23 mouse cellular contexts compared by ENCODE assay signal in genomic region chr1:60661857-60662256, GRCm38 (mm10). TPM values are rescaled to one million over a fixed set of nuclear protein-coding genes. Genes with fewer than 3 reads are reported as not detected.
DNase-seq lines count a peak whose midpoint lies in the region; ATAC-seq and TF ChIP-seq lines count a peak whose summit lies in the region.
"Had no signal": no experiment of that assay in that cellular context is flagged by ENCODE, and none has a peak within 500 bp of the region (broad histone marks: within the 10 kb centered on the region; RNA-seq: fewer than 3 reads in every experiment).

No protein-coding gene starts in this region.

- no peak overlapping the region for H3K4me2 ChIP-seq in heart, embryonic 15.5 days
- H3K4me2 ChIP-seq in intestine, embryonic 16.5 days (ENCODE audit: low read depth, low read length) = no peak overlapping the region
- H3K4me2 ChIP-seq: hindbrain, embryonic 13.5 days; limb, embryonic 13.5 days; liver, embryonic 15.5 days; lung, embryonic 15.5 days; midbrain, embryonic 11.5 days had no signal

- no peak overlapping the region for H3K4me3 ChIP-seq in gastrocnemius, adult 2 months
- H3K4me3 ChIP-seq in heart, embryonic 15.5 days = no peak overlapping the region
- H3K4me3 ChIP-seq in intestine, embryonic 16.5 days (ENCODE audit: low read length) = no peak overlapping the region
- H3K4me3 ChIP-seq in small intestine, adult 2 months (ENCODE audit: low read depth, low read length) = no peak overlapping the region
- H3K4me3 ChIP-seq: erythroblast, embryonic 14.5 days; hindbrain, embryonic 13.5 days; layer of hippocampus, adult 2 months; limb, embryonic 13.5 days; liver, embryonic 15.5 days; lung, embryonic 15.5 days had no signal

- DNase-seq in gastrocnemius, adult 2 months = no peak
- DNase-seq in gastrocnemius, postnatal 14 days = no peak
- DNase-seq in heart, postnatal 36 days = no peak
- no peak for DNase-seq in thymus, postnatal 14 days
- DNase-seq: cerebellum, adult 2 months; cerebellum, postnatal 14 days; kidney, adult 18-20 months; kidney, postnatal 36 days; right cerebral cortex, postnatal 25 days had no signal

- intact Hi-C loops in gastrocnemius, adult 2 months (cut with DNase I) = no loop called here
- intact Hi-C loops in gastrocnemius, postnatal 14 days (cut with DNase I; ENCODE audit: low total_unique reads) = no loop called here
- intact Hi-C loops in heart, postnatal 36 days (cut with DNase I) = loop anchor here (10.0 kb wide), 1 partner anchor 293 kb away; no protein-coding TSS in a partner anchor

- H3K36me3 ChIP-seq in heart, embryonic 15.5 days = no peaks in the 10 kb centered on the region
- no peaks in the 10 kb centered on the region for H3K36me3 ChIP-seq in intestine, embryonic 16.5 days (ENCODE audit: control insufficient read depth, insufficient read depth, low read length)
- H3K36me3 ChIP-seq in small intestine, adult 2 months (ENCODE audit: control insufficient read depth, insufficient read depth, low read length) = no peaks in the 10 kb centered on the region
- H3K36me3 ChIP-seq: hindbrain, embryonic 13.5 days; limb, embryonic 13.5 days; liver, embryonic 15.5 days; lung, embryonic 15.5 days had no signal

- WGBS in heart, embryonic 15.5 days = 51% methylated on average over 2 of the region's 2 CpGs
- 55% methylated on average over 2 of the region's 2 CpGs for WGBS in intestine, embryonic 16.5 days
- 25% methylated on average over 2 of the region's 2 CpGs for WGBS in small intestine, adult 2 months

- TF ChIP-seq CTCF in gastrocnemius, adult 2 months (IDR thresholded peaks at IDR 0.05) = no peak
- no peak for TF ChIP-seq CTCF in small intestine, adult 2 months (IDR thresholded peaks at IDR 0.05; ENCODE audit: extremely low read depth, insufficient read length, insufficient replicate concordance, low read depth, low read length)

- no peaks in the 10 kb centered on the region for H3K9me3 ChIP-seq in heart, embryonic 15.5 days (replicated peaks)
- no peaks in the 10 kb centered on the region for H3K9me3 ChIP-seq in intestine, embryonic 16.5 days (ENCODE audit: control insufficient read depth, low read length)
- H3K9me3 ChIP-seq: hindbrain, embryonic 13.5 days; limb, embryonic 13.5 days; liver, embryonic 15.5 days; lung, embryonic 15.5 days had no signal

- H3K9ac ChIP-seq in heart, embryonic 15.5 days = no peak overlapping the region
- H3K9ac ChIP-seq in intestine, embryonic 16.5 days (ENCODE audit: low read depth, low read length) = no peak overlapping the region
- H3K9ac ChIP-seq: hindbrain, embryonic 13.5 days; limb, embryonic 13.5 days; liver, embryonic 15.5 days; lung, embryonic 15.5 days had no signal

- H3K27me3 ChIP-seq in heart, embryonic 15.5 days = no peaks in the 10 kb centered on the region
- no peaks in the 10 kb centered on the region for H3K27me3 ChIP-seq in intestine, embryonic 16.5 days (replicated peaks; ENCODE audit: control insufficient read depth, insufficient read depth, low read length)
- H3K27me3 ChIP-seq in small intestine, adult 2 months (ENCODE audit: control insufficient read depth, insufficient read depth, low read length) = no peaks in the 10 kb centered on the region
- H3K27me3 ChIP-seq: CH12.LX; hindbrain, embryonic 13.5 days; limb, embryonic 13.5 days; liver, embryonic 15.5 days; lung, embryonic 15.5 days had no signal

- peak overlapping the region; percentile 48; the same call in 1 of the 2 replicates for H3K27ac ChIP-seq in gastrocnemius, adult 2 months
- H3K27ac ChIP-seq in heart, embryonic 15.5 days = 0 out of 2 replicates have a peak overlapping the region, but pooled peaks have one; percentile 31
- peak overlapping the region; percentile 37; the same call in 1 of the 2 replicates for H3K27ac ChIP-seq in intestine, embryonic 16.5 days (ENCODE audit: low read length)
- H3K27ac ChIP-seq in small intestine, adult 2 months (ENCODE audit: insufficient read depth, low read depth, low read length) = peak overlapping the region; percentile 93
- H3K27ac ChIP-seq: hindbrain, embryonic 13.5 days; layer of hippocampus, adult 2 months; limb, embryonic 13.5 days; liver, embryonic 15.5 days; lung, embryonic 15.5 days had no signal

- TF ChIP-seq POLR2A in small intestine, adult 2 months (IDR thresholded peaks at IDR 0.05; ENCODE audit: low read depth, low read length) = no peak

- peaks cover 20% of the 10 kb centered on the region for H3K4me1 ChIP-seq in heart, embryonic 15.5 days (replicated peaks)
- peaks cover 4% of the 10 kb centered on the region for H3K4me1 ChIP-seq in intestine, embryonic 16.5 days (ENCODE audit: control insufficient read depth, insufficient read depth, low read length)
- peaks cover 10% of the 10 kb centered on the region; the same call in 1 of the 2 replicates for H3K4me1 ChIP-seq in small intestine, adult 2 months (ENCODE audit: control insufficient read depth, insufficient read depth, insufficient read length, low read length)

- no peak for ATAC-seq in heart, embryonic 15.5 days (replicated peaks; ENCODE audit: insufficient number of reproducible peaks, insufficient read depth, low FRiP score, low read depth)
- ATAC-seq in intestine, embryonic 16.5 days = no peak
- ATAC-seq: activated CD4-positive, CD25-positive, alpha-beta regulatory T cell, adult 4 months; forebrain, embryonic 16.5 days; midbrain, embryonic 16.5 days had no signal

RNA-seq across cellular contexts. Expression of gene Cd28, which starts 54.7 kb away (rescaled TPM):
- 1 to 10 TPM; 2.8 to 4.8 TPM for total RNA-seq in gastrocnemius, adult 2 months (2021)
- 1 to 10 TPM; 2.7 to 8.5 TPM for total RNA-seq in gastrocnemius, postnatal 14 days (2021)
- 0.33 and 1.1 TPM in 2 replicates for polyA plus RNA-seq in heart, embryonic 15.5 days (2015; fragmentation: Nextera tagmentation; extraction: Ambion mirVana)
- 10 to 100 TPM in 1 of 2 experiments, 1 to 10 TPM in 1; 9.5 to 13.2 TPM for total RNA-seq in heart, postnatal 36 days (2021)
- 0.07 and 0.33 TPM in 2 replicates for polyA plus RNA-seq in intestine, embryonic 16.5 days (2015; fragmentation: Nextera tagmentation; extraction: Ambion mirVana)
- polyA plus RNA-seq in small intestine, adult 2 months (2012; rRNA removed) = 0.14 and 0.65 TPM in 2 replicates

Comparison
In these comparisons a context has a peak if more than half of its experiments do, and no peak if none do; other contexts are left out.
1. H3K27ac ChIP-seq: peak in every context shown above with its lines; median percentile 93 in small intestine, adult 2 months; 48 in gastrocnemius, adult 2 months; 37 in intestine, embryonic 16.5 days; 31 in heart, embryonic 15.5 days.